Mouse (Mus musculus): Measurements from ENCODE around the gene Lrpprc.

GRCm38 (mm10) chr17:84713563-84714164 is 76.9 kb downstream of the Lrpprc start:
- TF ChIP-seq POLR2A (IDR thresholded peaks at IDR 0.05; ENCODE audit: control insufficient read depth, extremely low read depth, insufficient read depth, low read length, poor library complexity): no peak
- TF ChIP-seq CTCF (IDR thresholded peaks at IDR 0.05; ENCODE audit: borderline replicate concordance, control insufficient read depth, extremely low read depth, insufficient read depth, low read length, poor library complexity): no peak

All from thymus, adult 2 months (tissue).